Mouse (Mus musculus) B cell, adult 2 months (primary cell): ENCODE measurements around the gene Gp1ba.

Source experiments
- DNase-seq, 2 experiments: peaks; one replicate each; pipeline ENCODE4 v3.0.0; 2022

Gp1ba gene

GRCm38 (mm10) chr11:70653345-70654197, 14.6 kb downstream of the Gp1ba start:
- peak; percentile 72 to 75 for DNase-seq

GRCm38 (mm10) chr11:70654198-70654922, 15.4 kb downstream of the Gp1ba start, which contains the start of gene Pfn1:
TSS of gene Pfn1 (minus strand) at chr11:70654644.
- peak; percentile 82 to 83 for DNase-seq

- peak; percentile 79 for DNase-seq
These were observed 16.1 kb downstream of the Gp1ba start for GRCm38 (mm10) chr11:70654923-70655570.

- peak; percentile 64 to 68 for DNase-seq
These were observed 16.9 kb downstream of the Gp1ba start for GRCm38 (mm10) chr11:70655571-70656455.

- no peak for DNase-seq
These were observed 17.6 kb downstream of the Gp1ba start for GRCm38 (mm10) chr11:70656456-70656927.

- no peak for DNase-seq
These were observed 18.0 kb downstream of the Gp1ba start, which contains the start of gene Eno3 for GRCm38 (mm10) chr11:70656964-70657363. TSS of gene Eno3 (plus strand) at chr11:70657202.

- DNase-seq, result no peak
These were observed 18.7 kb downstream of the Gp1ba start for GRCm38 (mm10) chr11:70657573-70657972.

- no peak for DNase-seq
These were observed 19.1 kb downstream of the Gp1ba start for GRCm38 (mm10) chr11:70657991-70658390.

- DNase-seq, result no peak
These were observed 19.6 kb downstream of the Gp1ba start for GRCm38 (mm10) chr11:70658521-70658920.

GRCm38 (mm10) chr11:70658942-70659341, 20.0 kb downstream of the Gp1ba start:
- DNase-seq, result no peak

- DNase-seq, result no peak
These were observed 21.6 kb downstream of the Gp1ba start for GRCm38 (mm10) chr11:70660571-70660970.

GRCm38 (mm10) chr11:70663101-70663500, 24.2 kb downstream of the Gp1ba start:
- no peak for DNase-seq

GRCm38 (mm10) chr11:70663957-70664356, 25.0 kb downstream of the Gp1ba start:
- no peak for DNase-seq

- no peak for DNase-seq
These were observed 25.8 kb downstream of the Gp1ba start for GRCm38 (mm10) chr11:70664741-70665140.

GRCm38 (mm10) chr11:70666687-70667086, 27.8 kb downstream of the Gp1ba start:
- no peak for DNase-seq

GRCm38 (mm10) chr11:70667271-70668150, 28.6 kb downstream of the Gp1ba start:
- DNase-seq, result no peak

GRCm38 (mm10) chr11:70668335-70668770, 29.4 kb downstream of the Gp1ba start:
- no peak for DNase-seq

- peak; percentile 91 to 93 for DNase-seq
These were observed 30.0 kb downstream of the Gp1ba start, which contains the start of gene Spag7 for GRCm38 (mm10) chr11:70668771-70669505. TSS of gene Spag7 (minus strand) at chr11:70669416.

- peak; percentile 87 to 89 for DNase-seq
These were observed 30.8 kb downstream of the Gp1ba start for GRCm38 (mm10) chr11:70669582-70670345.
